Mouse (Mus musculus) adrenal gland, adult 8-10 months (tissue): Measurements from ENCODE around the gene Snx1. TPM values are rescaled to one million over a fixed set of nuclear protein-coding genes. Genes with fewer than 3 reads are reported as not detected.

Source experiments
- DNase-seq: peaks from one replicate; pipeline ENCODE4 v3.0.0; 2022
- total RNA-seq, 4 experiments: library from RNA; stranded (reverse); gene quantifications; 2 replicates each; pipeline ENCODE4 v1.2.4; 2022

The Snx1 gene
- 100 to 1,000 TPM; 116 to 172 (median 143) TPM for total RNA-seq

DNA sequence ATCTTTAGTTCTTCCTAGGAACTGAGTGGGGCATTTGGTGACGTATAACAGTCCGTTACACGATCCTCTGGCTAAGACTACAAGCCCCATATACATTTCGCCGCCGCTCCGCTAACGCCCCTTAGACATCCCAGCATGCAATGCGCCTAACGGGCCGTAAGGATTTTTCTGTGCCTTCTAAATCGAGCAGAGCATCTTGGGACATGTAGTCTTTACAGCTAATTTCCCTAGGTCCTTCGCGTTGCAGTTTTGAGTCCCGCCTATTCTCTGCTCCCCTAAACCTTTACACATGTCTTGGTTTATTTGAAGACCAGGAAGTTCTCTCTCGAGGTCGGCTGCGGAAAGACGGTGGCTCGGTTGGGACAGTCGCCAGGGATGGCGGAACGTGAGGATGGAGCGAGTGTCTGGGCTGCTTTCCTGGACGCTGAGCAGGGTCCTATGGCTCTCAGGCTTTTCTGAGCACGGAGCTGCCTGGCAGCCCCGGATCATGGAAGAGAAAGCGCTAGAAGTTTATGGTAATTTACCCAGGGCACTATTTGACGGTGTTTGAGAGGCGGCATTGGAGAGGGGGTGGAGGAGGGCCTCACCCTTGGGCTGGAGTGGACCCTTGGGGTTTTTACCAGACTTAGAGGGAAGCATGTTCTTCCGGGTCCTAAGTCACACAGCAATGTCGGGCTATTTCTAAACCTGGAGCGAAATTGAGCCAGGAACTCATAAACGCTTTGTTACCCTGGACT lies at the start of gene Snx1, which contains the start of gene Ciao2a:
TSS of gene Snx1 (minus strand) at position 132 of the 737 bp plus-strand sequence.
TSS of gene Ciao2a (plus strand) at position 156 of the 737 bp plus-strand sequence.
- peak; percentile 94 for DNase-seq

DNA sequence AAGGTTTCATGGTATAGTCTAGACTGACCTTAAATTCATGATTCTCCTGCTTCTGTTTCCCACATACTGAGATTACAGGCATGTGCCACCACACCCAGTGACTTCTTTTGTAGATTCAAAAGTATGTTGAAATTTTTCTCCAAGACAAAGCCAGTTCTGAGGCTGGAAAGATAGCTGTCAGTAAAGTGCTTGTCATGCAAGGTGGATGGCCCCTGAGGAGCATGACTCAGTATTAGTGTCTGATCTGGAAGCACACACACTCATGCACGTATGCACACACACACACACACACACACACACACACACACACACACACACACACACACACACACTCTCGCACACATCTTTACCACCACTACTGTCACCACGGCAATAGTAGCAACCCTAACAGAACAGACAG lies 48.6 kb upstream of the Snx1 start:
- no peak for DNase-seq

DNA sequence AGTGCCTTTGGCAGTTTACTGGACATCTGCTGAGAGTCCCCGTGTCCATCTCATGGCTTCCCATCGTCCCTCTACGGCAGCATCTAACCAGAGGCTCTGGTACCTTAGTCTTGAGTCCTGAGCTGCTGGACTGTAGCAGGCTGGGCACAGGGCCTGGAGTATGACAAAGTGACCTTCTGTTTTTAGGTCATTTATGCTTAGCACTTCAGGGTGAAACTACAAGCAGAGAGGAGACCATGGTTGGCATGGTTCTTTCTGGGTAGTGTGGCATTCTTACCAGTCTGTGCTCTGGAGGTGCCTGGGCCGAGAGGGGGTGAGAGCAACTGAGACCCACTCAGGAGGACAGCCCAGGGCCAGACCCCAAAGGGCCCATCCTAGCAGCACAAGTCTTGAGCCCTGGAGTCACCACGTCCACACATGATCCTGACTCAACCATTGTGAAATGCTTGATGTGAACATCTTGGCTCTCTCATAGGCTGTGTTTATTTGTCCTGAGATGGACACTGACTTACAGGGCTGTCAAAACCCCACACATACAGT lies 47.0 kb upstream of the Snx1 start:
- DNase-seq = no peak

DNA sequence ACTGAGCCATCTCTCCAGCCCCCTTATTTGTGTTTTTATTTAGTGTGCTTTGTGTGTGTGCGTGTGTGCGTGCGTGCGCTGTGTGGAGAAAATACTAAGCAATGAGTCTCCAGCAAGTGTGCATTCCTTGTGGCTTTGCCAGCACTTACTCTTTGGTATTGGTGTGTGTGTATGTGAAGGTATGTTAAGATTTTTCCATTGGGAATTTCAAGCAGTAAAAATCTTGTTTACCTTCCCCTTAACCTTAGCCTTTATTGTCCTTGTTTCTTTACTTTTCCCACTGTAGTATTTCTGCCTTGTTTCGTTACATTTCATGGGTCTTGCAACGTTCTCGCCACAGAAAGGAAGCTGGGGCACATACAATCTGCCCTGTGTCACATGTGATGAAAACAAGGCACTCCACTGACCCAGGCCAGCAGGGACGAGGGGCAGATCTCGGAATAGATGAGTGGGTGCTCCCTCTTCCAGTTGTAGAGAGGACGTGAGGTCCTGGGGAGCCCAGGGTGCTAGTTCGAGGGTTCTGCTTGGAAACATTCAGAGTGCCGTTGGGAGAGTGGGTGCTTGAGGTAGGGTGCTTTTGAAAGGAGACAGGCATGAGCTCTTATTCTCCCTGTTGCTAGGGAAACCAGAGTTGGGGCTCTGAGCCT lies 45.0 kb upstream of the Snx1 start:
- no peak for DNase-seq

DNA sequence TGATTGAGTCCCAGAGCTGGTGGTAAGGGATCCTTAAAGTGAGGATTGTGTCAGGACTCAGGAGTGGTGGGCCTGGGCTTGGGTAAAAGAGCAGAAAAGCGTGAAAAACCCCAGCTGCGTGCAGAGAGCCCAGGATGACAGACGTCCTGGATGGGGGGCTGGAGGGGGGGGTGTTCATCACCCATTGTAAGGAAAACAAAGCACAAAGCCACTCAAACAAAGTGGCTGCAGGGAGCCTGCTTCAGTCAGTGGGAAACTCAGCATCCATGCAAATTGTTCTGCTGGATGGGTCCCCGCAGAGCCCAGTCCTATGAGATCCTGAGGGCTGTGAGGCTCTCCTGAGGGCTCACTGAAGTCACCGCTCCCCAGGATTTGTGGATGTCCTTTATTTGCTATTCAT lies 44.1 kb upstream of the Snx1 start:
- DNase-seq = no peak

DNA sequence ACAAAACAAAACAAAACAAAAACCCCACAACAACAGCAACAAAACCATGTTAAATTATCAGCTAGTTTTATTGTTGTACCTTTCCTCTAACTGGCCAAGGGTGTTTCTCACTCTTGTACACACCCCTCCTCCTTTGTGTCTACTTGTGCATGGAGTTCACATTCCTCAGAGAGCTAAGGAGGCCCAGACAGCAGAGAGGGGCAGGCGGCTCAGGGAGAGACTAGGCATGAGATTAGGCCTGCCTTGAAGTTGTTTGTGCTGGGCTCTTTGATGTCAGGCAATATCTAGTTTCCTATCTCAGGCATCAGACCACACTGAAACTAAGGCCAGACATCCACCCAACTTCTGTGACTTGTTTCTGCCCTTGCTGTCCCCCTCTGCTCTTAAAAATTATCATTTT lies 41.8 kb upstream of the Snx1 start:
- no peak for DNase-seq

DNA sequence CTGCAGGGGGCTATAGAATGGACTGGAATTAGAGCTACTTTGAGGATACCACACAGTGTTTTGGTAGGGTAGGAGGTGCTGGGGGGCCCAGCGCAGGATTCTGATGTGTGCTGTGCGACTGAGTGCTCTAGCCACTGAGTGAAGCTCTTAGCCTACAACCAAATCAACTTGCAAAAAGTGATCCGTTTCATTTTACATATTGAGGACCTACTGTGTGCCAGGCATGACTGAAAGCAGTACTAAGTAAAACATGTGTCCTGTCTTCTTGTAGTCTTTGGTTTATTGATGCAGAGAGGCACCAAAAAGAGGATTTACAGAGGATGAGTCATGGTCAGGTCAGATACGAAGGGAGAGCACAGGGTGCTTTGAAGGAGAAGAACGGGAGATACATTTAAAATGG lies 40.8 kb upstream of the Snx1 start:
- DNase-seq = no peak

DNA sequence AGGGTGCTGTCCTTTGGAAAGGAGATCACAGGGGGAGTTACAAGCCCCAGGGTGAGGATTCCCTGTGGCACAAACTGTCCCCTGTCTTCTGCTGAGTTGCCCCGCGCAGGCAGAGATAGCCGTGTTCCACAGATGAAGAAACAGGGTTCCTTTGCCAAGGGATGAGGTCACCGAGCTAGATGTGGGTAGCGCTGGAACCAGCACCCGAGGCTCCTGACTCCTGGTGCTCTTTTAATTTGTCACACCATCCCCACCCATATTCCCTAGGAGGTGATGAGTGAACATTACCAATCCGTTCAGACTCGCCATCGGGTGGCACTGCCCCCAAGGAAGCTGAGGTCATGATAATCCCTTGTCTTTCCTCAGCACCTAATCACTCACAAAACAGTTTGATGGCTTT lies 36.6 kb upstream of the Snx1 start:
- no peak for DNase-seq

DNA sequence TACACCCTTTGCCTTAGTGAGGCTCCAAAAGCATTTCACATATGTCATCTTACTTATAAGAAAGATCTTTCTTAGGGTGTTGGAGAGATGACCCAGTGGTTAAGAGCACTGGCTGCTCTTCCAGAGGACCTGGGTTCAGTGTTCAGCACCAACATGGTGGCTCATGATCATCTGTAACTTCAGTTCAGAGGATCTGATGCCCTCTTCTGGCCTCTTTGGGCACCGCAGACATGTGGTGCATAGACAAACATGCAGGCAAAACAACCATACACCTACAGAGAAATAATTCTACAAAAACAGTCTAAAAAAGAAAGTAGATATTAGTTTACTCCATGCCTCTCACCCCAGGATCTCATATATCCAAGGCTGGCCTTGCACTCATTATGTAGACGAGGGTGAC lies 33.8 kb upstream of the Snx1 start:
- DNase-seq = no peak

DNA sequence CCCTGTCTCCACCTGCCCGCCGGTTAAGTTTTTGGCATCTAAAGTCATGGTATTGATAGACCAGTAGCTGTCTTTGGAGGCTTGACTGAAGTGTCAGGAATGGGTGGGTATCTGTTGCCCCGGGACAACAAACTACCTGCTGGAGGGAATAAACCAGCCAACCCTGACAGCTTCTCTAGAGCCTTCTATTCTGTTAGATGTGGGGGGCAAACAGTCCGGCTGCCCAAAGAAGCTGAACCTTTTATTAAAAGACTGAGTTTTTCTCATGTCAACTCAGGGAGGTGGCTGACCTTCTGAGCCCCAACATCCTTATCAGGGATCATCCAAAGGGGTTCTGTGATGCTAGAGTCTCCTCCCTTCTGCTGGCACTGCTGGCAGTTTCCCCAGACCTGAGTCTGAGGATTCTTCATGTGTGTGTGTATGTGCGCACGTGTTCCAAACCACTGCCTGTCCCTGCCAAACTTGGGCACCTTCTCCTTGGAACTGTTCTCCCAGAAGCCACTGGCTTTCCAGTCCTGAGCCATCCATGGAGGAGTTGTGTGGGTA lies 32.6 kb upstream of the Snx1 start:
- DNase-seq = no peak

DNA sequence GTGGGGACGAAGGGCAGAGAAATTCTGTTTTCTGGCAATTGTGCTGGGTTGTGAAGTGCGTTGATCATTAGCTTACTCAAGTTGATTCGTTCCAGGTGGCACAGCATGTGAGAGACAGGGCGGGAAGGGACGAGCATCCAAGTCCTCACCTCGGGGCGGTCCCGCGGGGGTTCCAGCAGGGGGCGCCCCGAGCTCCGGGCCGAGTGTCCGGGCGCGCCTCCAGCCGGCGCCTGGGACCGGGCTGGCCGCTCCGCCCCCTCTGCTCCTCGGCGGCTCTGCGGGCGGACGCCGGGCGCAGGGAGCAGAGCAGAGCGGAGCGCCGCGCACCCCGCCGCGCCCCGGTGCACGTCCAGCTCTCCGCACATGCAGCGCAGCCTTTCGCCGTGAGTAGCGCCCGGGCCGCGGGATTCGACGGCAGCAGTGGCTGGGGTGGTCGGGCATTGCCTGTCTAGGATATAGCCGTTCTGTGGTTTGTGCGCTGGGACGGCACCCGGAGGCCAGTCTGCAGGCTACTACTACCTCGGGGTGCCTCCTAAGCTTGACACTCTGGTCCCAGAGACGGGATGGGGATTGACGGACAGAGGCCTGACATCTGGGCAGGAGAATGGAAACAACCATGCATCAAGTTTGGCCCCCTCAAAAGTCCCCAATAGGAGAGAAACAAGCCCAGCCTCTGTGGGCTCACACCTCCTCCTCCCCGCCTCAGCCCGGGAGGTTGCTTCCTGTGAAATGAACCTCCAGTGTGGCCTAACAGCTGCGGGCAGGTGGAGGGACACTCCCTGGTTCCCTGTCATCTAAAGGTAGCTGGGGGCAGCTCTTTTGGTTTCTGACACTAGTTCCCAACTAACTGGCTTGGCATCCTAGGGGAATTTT lies 31.8 kb upstream of the Snx1 start, which contains the start of gene Dapk2:
TSS of gene Dapk2 (plus strand) at position 266 of the 873 bp plus-strand sequence.
- peak; percentile 67 for DNase-seq

DNA sequence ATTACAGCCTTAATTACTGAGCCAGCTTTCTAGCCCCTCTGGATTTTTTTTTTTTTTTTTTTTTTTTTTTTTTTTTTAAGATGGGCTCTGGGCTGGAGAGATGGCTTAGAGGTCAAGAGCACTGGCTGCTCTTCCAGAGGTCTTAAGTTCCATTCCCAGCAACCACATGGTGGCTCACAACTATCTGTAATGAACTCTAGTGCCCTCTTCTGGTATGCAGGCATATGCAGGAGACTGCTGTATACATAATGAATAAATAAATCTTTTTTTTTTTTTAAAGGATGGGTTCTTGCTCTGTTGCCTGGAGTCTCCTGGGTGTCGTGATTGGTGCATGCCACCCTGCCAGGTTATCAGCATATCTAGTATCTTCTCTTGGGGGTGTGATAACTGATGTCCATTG lies 29.1 kb upstream of the Snx1 start:
- no peak for DNase-seq

DNA sequence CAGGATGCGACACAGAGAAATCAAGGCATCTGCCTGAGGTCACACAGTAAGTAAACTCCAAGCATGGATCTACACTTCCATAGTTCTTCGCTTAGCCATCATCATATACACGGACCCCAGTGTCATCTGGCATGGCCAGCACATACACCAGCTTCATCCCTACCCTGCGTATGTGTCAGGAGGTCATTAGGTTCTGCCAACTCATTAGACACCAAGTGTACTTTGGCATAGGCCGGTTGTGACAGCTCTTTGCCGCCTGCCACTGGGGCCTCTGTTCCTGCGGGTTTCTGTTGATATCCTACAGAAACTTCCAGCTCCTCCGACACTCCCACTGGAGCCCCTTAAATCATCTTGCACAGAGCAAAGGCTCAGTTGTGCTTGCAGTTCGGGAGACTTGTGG lies 27.6 kb upstream of the Snx1 start:
- no peak for DNase-seq

DNA sequence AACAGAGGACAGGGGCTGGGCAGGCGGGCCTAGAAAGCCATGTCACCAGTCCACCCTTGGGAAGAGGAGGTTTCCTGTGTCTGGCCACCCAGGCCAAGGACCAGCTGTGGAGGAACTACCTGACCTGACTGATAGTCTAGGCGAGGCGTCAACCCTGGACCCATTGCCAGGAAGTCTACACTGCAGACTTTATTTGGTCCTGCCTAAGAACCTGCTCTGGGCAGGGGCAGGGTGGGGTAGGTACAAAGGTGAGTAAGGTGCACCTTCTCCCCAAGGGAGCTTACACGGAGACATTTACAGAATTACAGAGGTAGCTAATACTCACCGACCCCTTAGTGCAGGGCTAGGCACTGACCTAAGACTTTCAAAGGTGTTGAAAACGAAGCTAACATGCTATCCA lies 27.2 kb upstream of the Snx1 start:
- DNase-seq = no peak

DNA sequence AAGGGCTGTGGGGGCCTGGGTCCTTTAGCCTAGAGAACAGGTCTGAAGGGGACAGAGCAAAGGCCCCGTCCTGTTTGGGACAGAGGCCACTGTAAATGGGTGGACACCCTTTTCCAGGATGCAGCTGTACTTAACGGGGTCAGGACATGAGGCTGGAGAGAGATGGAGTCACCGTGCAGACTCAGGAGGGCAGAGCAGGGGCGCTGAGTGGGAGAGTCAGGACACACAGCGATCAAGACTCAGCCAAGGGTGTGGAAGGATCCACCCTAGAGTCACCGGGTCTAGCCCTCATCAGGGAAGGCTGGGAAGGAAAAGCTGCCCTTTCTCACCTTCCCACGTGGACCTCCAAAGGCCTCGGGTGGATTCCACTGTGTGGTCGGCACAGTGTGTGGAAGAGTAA lies 25.6 kb upstream of the Snx1 start:
- no peak for DNase-seq

DNA sequence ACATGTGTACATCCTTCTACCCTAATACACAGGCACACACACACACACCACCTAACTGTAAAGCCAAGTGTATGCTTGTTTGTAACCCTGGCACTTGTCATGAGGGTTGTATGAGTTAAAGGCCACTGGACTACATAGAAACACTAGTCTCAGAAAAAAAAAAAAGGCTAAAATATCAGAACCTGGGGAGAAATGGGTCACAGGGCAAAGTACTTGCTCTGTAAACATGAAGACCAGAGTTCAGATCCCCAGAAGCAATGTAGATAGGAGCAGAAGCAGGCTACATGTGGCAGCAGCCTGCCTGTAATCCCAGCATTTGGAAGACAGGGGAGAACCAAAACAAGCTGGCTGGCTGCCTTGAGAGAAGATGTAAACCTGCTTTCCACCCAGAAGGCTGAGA lies 19.8 kb upstream of the Snx1 start:
- no peak for DNase-seq

DNA sequence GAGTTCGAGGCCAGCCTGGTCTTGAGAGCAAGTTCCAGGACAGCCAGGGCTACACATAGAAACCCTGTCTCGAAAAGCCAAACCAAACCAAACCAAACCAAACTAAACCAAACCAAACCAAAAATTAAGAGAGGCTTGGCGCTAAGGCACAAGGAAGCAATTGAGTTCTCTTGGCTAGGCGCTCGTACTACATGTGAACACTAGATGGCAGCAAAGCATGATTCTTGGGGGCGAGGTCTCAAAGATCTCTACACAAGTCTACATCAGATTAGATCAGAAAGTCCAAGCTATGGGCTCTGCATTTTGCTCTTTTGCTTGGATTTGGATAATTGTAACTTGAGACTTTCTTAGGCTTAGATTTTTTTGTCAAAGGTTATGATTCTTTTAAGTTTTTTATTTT lies 17.9 kb upstream of the Snx1 start:
- peak; percentile 48 for DNase-seq

DNA sequence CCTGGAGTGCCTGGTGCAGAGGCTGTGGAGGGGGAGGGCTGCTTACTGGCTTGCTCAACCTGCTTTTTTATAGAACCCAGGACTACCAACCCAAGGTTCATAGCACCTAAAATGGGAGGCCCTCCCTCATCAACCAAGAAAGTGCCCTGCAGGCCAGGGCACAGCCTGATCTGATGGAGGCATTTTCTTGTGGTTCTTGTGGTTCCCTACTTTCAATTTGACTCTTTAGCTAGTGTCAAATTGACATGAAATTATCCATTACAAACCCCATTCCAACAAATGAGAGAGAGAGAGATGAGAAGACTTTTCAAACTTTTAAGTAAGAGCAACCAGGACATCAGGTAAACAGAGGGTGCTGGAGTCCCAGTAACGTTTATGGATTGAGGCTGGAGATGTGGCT lies 15.9 kb upstream of the Snx1 start:
- DNase-seq = no peak

DNA sequence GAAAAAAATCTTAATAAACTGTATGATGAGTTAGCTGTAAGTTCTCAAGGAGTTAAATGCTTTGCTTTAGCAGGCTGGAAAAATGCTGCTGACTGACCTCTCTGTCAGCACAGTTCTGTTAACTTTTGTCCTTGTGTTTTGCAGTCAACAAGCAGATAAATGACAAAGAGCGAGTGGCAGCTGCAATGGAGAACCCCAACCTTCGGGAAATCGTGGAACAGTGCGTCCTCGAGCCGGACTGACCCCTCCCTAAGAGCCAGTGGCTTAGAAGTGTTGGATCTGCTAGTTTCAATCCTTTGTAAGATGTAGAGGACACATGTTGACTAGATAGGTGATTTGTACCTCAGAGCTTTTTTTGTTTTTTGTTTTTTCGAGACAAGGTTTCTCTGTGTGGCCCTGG lies 11.8 kb upstream of the Snx1 start:
- peak; percentile 69 for DNase-seq

DNA sequence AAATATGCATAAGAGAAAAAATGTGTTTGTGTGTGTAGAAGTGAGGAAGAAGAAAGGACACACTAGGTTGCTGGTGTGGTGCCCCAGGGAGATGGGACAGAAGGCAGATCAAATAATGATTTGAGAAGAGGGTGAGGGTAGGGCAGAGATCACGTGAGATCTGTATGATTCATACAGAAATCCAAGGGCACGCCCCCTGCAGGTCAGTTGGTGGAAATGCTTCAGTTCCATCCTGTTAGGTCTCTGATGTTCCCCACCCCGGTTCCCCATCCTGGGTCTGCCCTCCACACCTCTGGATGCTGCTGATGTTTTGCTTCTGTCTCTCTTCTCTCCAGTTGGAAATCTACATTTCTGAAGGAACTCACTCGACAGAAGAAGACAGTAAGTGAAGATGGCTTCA lies 9.6 kb upstream of the Snx1 start:
- no peak for DNase-seq

DNA sequence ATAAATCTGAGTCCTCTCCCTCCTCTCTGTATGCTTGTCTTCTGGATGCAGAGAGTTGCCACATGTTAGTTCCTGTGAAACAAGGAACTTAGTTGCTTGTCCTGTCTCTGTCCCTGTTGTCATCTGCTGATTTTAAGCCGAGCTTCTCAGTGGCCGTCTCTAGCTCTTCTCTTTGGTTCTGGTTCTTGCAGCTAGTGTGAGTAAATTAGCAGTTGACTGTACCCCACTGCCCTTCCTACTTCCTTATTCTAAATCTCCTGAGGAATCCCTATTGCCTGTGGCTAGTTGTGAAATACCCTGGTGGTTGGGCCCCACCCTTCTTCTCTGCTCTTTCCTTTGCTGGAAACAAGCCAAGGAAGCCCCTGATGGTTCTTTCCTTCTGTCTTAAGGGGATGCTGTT lies 5.1 kb upstream of the Snx1 start:
- DNase-seq = no peak

DNA sequence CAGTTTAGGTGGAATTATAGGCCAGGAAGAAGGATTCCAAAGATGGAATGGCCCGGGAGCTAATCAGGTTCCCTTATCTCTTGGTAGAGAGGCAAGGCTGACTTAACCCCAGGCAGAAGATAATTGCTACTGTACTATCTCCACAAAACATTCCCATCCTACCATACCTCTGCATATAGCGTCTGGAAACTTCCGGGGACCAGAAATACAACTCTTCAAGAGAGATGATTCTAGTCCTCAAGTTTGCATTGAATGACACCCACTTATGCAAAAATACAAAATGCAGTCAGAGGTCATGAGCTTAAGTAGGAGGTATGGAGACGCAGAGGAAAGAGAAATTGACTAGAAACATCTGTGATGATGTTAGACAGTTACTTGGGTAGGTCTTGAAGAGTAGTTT lies 1.5 kb upstream of the Snx1 start:
- DNase-seq = no peak

DNA sequence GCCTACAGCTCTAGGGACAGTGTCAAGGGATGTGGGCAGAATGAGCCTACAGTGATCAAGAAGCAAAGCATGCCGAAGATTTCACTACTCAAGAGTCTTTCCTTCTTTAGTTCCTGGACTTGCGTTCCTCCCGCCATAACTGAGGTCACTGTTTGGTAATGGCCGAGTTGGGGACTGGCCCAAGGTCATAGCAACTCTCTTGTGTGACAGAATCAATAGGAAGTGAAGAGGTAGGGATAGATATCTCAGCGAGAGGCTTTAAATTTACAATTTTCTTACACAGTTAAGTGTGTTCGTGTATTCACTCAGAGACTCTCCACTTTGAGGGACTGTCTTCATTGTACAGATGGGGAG lies 783 bp upstream of the Snx1 start:
- DNase-seq = peak; percentile 45
